In genomic region chrX:99141900-99142299, GRCm38 (mm10) we compare ENCODE assay signal across 12 mouse cellular contexts. TPM values are rescaled to one million over a fixed set of nuclear protein-coding genes. Genes with fewer than 3 reads are reported as not detected.
DNase-seq lines count a peak whose midpoint lies in the region; ATAC-seq lines count a peak whose summit lies in the region.
"Had no signal": no experiment of that assay in that cellular context is flagged by ENCODE, and none has a peak within 500 bp of the region (broad histone marks: within the 10 kb centered on the region; RNA-seq: fewer than 3 reads in every experiment).

No protein-coding gene starts in this region.

- H3K9ac ChIP-seq in neural tube, embryonic 11.5 days (ENCODE audit: low read length), result no peak overlapping the region
- no peak overlapping the region for H3K9ac ChIP-seq in midbrain, embryonic 11.5 days (ENCODE audit: low read length)

- no peak overlapping the region for H3K4me3 ChIP-seq in neural tube, embryonic 11.5 days (ENCODE audit: low read depth, low read length)
- peak overlapping the region; percentile 2; the same call in 1 of the 2 replicates for H3K4me3 ChIP-seq in midbrain, embryonic 11.5 days (ENCODE audit: low read depth, low read length)
- H3K4me3 ChIP-seq: heart, embryonic 10.5 days had no signal

- H3K36me3 ChIP-seq in neural tube, embryonic 11.5 days (ENCODE audit: control insufficient read depth, insufficient read depth, low read length), result peaks cover 2% of the 10 kb centered on the region; the same call in 1 of the 2 replicates
- peaks cover 4% of the 10 kb centered on the region; the same call in 1 of the 2 replicates for H3K36me3 ChIP-seq in midbrain, embryonic 11.5 days (ENCODE audit: control insufficient read depth, insufficient read depth, low read length)

- no peaks in the 10 kb centered on the region for H3K27me3 ChIP-seq in neural tube, embryonic 11.5 days (ENCODE audit: control insufficient read depth, insufficient read depth, low read length)
- no peaks in the 10 kb centered on the region; the same call in 1 of the 2 replicates for H3K27me3 ChIP-seq in midbrain, embryonic 11.5 days (ENCODE audit: control insufficient read depth, insufficient read depth, low read length)

- H3K27ac ChIP-seq in neural tube, embryonic 11.5 days (ENCODE audit: low read depth, low read length), result no peak overlapping the region
- H3K27ac ChIP-seq in midbrain, embryonic 11.5 days (ENCODE audit: low read depth, low read length), result no peak overlapping the region
- H3K27ac ChIP-seq: heart, embryonic 10.5 days had no signal

- no peak for ATAC-seq in neural tube, embryonic 11.5 days (ENCODE audit: insufficient read depth, low FRiP score, low TSS enrichment)
- ATAC-seq in midbrain, embryonic 11.5 days (ENCODE audit: low FRiP score), result peak; percentile 45; the same call in 1 of the 2 replicates
- ATAC-seq: activated CD4-positive, CD25-positive, alpha-beta regulatory T cell, adult 4 months had no signal

- H3K9me3 ChIP-seq in neural tube, embryonic 11.5 days (ENCODE audit: control insufficient read depth, low read length), result no peaks in the 10 kb centered on the region
- no peaks in the 10 kb centered on the region for H3K9me3 ChIP-seq in midbrain, embryonic 11.5 days (ENCODE audit: control insufficient read depth, low read length)
- H3K9me3 ChIP-seq: heart, embryonic 10.5 days had no signal

- DNase-seq in embryo, embryonic 10 days (ENCODE audit: low spot score), result peak; percentile 26
- no peak for DNase-seq in embryo, embryonic 11 days
- DNase-seq in neural tube, embryonic 11.5 days (ENCODE audit: low spot score), result no peak
- DNase-seq in neural tube, embryonic 10.5 days (ENCODE audit: extremely low spot score, low spot score), result no peak
- DNase-seq in midbrain, embryonic 11.5 days (ENCODE audit: low spot score, missing footprints), result no peak
- no peak for DNase-seq in gastrocnemius, postnatal 4 days (ENCODE audit: low spot score in 2 of 2)
- no peak for DNase-seq in heart, postnatal 36 days
- no peak for DNase-seq in adipocyte (ENCODE audit: low spot score)
- DNase-seq: spleen, adult 18-20 months; thymus, postnatal 14 days had no signal

- H3K4me2 ChIP-seq in neural tube, embryonic 11.5 days (ENCODE audit: low read depth), result peak overlapping the region; percentile 30
- H3K4me2 ChIP-seq in midbrain, embryonic 11.5 days, result peak overlapping the region; percentile 75; the same call in 1 of the 2 replicates

- intact Hi-C loops in heart, postnatal 36 days (cut with DNase I), result loop anchor here (2.0 kb wide), 1 partner anchor 75 kb away; no protein-coding TSS in a partner anchor

- peaks cover 11% of the 10 kb centered on the region; the same call in 1 of the 2 replicates for H3K4me1 ChIP-seq in neural tube, embryonic 11.5 days (ENCODE audit: control insufficient read depth, insufficient read depth, low read length)
- peaks cover 40% of the 10 kb centered on the region for H3K4me1 ChIP-seq in midbrain, embryonic 11.5 days (ENCODE audit: control insufficient read depth, insufficient read depth, low read length)

RNA-seq across cellular contexts. Expression of gene Efnb1, which starts 6.0 kb away (rescaled TPM):
- 37.3 and 40.5 TPM in 2 replicates for polyA plus RNA-seq in neural tube, embryonic 11.5 days (2014; fragmentation: Nextera tagmentation; extraction: Ambion mirVana)
- 34.7 and 38.3 TPM in 2 replicates for polyA plus RNA-seq in midbrain, embryonic 11.5 days (2014; fragmentation: Nextera tagmentation; extraction: Ambion mirVana)
- 10 to 100 TPM; 26.5 to 33.2 TPM for total RNA-seq in gastrocnemius, postnatal 4 days (2021)
- total RNA-seq in heart, postnatal 36 days (2021), result 10 to 100 TPM; 17.4 to 27.6 TPM
